Mouse (Mus musculus) liver, postnatal 0 days (tissue): ENCODE measurements at regions not wholly inside any gene's neighbourhood (a gene's known extent, or its start where the extent isn't known, plus 50 kb on each side); places are given as distances from the start of the nearest gene placed in this dataset.

ENCODE experiments used
- CTCF ChIP-seq: sonication (generic); IDR thresholded peaks from 2 replicates; pipeline ENCODE4 v1.5.1; 2016; ENCODE audit warnings: antibody characterized with exemption, low read depth
- EP300 ChIP-seq: IDR thresholded peaks from 2 replicates; pipeline ENCODE4 v1.6.1; 2016; ENCODE audit warnings: antibody characterized with exemption, low read depth, mild to moderate bottlenecking

DNA sequence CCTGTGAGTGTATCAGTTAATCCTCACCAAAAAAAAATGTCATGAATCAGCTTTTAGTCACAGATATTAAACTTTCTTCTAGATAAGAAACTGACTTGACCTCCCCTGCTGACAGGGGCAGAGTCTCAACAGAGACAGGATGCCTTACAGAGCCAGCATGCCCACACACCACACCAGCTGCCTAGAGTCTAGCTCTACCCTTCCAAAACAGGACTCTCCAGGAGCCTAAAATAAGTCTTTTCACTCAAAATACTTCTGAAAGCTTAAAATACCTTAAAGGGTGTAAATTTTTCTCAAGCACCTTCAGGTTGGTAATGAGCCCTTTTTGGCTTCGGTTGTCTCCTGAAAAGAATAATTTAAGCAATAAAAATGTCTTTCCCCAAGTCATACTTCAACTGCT, 373.7 kb upstream of the Rack1 start:
- TF ChIP-seq CTCF (no peak), EP300 (no peak)
